Mouse (Mus musculus) layer of hippocampus, postnatal 14 days (tissue): ENCODE results near the gene Xlr3b. TPM values are rescaled to one million over a fixed set of nuclear protein-coding genes. Genes with fewer than 3 reads are reported as not detected.
"Not testable (repeated sequence)": the region's sequence is repeated elsewhere in the genome, so short reads cannot be mapped to it uniquely, and the experiment has no call there.

Experiments used
- DNase-seq, 2 experiments: peaks; one replicate each; pipeline ENCODE4 v3.0.0; 2021 to 2022; ENCODE audit warnings: low spot score in 2 of 2, mixed read lengths in 1 of 2
- long read RNA-seq, 2 experiments: library from polyadenylated mRNA; stranded (forward); transcript quantifications; one replicate each; pipeline ENCODE4 v2.0.0; 2021
- total RNA-seq, 2 experiments: library from RNA; stranded (reverse); gene quantifications; 2 replicates each; pipeline ENCODE4 v1.2.3; 2021

Gene Xlr3b
- total RNA-seq = 10 to 100 TPM in 1 of 2 experiments, 1 to 10 TPM in 1; 1.4 to 14.4 TPM
- long read RNA-seq, experiment 1, transcript Xlr3b-201 (9 exons, 1,564 nt) = major isoform, 9 of 22 reads
- long read RNA-seq, experiment 1, partial matches to known transcripts = 1 of 22 reads
- long read RNA-seq, experiment 1, other reads (novel, unspliced or antisense) = 11 of 22 reads
- long read RNA-seq, experiment 2, partial matches to known transcripts = 0 of 1 reads
- long read RNA-seq, experiment 2, other reads (novel, unspliced or antisense) = 0 of 1 reads

DNA sequence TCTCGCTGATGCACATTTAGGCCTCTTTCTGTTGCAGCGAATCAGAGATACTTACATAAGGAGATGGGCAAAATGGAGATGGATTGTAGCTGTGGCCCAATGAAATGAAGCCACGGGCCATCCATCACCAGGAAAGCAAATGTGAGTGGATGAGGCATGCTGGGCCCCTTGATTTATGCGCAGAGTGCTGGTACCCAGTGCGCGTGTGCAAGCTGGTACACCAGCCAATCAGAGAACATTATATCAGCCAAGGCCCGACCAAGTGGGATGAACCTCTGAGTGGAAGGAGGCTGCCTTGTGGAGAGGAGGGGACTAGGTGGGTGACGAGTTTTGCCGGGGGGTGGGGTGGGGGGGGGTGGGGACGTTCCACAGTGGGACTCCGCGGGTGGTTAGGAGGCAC, at the start of gene Xlr3b:
Gene Xlr3b (plus strand): TSS at position 274 of the 400 bp plus-strand sequence.
- DNase-seq = peak in 1 of 2 experiments; percentile 3

DNA sequence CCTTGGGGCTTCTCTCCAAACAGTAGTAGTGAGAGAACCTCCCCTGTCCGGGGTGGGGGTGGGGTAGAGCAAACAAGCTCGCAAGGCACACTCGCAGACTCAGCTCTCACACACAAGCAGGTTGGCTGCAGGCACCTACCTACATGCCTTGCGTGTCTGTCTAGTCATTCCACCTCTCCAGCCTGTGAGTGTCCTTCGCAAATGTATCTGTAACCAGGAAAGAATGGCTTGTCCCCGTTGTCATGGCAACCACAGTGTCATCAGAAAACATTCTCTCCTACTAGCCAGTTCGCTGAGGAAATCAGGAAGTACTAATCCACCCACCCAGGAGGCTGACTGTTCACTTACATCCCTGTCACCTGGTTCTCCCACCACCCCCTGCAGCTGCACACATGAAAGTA, 48.8 kb upstream of the Xlr3b start:
- DNase-seq = not testable (repeated sequence)

DNA sequence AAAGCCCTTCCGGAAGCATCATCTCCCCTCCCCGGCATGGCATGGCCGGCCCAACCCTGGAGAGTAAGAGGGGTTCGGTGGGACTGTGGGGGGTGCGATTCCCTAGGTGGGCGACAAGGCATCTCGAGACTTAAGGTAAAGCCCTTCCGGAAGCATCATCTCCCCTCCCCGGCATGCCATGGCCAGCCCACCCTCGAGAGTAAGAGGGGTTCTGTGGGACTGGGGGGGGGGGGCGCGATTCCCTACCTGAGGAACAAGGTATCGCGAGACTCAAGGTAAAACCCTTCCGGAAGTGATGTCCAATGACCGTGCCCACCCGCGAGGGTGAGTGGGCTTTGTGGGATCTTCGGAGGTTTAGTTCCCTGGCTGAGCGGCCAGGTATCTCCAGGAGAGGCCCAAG, 43.5 kb upstream of the Xlr3b start, which contains the start of gene Xlr5b:
Gene Xlr5b (plus strand): TSS at position 301 of the 400 bp plus-strand sequence.
- not testable (repeated sequence) for DNase-seq

DNA sequence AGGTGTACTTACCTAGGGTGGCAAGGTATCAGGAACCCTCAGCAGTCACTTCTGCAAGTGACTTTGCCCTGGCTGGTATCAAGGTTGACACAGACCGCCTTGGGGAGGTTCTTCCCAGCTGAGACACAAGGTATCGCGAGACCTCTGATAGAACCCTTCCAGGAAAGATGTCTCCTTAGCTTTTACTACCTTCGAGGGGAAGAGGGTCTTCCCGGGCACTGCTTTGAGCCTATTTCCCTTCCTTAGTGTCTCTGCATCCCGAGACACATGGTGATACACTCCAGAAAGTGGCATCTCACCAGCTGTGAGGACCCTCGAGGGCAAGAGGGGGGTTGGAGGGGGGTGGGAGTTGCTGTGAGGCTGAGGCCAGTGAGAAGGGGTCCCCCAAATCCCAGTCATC, 42.7 kb upstream of the Xlr3b start, which contains the start of gene DXBay18:
Gene DXBay18 (minus strand): TSS at position 101 of the 400 bp plus-strand sequence.
- not testable (repeated sequence) for DNase-seq

DNA sequence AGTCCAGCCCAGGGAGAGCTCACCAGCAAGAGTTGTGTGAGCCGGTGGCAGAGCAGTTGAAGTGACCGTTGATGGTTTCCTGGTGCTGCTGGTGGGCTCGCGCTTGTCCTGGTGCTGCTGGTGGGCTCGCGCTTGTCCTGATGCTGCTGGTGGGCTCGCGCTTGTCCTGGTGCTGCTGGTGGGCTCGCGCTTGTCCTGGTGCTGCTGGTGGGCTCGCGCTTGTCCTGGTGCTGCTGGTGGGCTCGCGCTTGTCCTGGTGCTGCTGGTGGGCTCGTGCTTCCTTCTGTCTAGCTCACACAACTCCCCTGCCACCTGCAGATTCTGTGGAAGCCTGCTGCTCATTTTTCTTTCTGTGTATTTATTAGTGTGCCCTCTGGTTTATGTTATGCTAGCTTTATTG, 15.1 kb upstream of the Xlr3b start, which contains the start of gene Spin2d:
Gene Spin2d (minus strand): TSS at position 101 of the 400 bp plus-strand sequence.
- not testable (repeated sequence) for DNase-seq

DNA sequence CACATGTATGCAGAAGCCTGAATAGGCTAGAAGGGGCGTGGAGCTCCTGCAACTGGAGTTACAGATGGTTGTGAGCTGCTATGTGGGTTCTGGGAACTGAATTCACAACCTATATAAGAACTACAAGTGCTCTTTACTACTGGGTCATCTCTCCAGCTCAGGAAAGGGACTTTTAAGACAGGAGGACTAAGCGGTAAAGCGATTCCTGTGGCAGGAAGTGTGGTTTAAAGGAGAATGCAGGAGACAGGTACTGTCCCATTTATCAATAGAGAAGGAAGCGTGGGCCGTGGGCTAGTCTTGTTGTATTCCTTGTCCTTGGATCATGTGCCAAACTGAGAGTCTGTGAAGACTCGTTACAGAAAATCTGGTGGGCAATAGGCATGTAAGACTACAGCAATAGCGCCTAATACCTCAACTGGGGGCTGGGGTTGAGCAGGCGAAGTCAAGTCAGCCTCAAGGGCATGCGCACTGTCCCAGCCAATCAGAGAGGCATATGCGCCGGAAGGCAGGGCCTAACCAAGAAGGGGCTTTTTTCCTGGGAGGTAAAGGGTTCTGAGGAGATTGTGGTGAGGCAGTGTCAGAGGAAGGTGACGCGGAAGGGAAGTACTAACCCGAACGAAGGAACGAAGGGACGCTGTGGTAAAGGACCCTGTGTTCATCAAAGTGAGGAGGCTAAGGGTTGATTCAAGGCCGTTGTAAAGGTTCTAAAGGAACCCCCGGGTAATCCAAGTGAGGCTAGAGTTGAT, 22.0 kb downstream of the Xlr3b start, which contains the start of gene Xlr4b:
Gene Xlr4b (plus strand): TSS at position 515 of the 746 bp plus-strand sequence.
- not testable (repeated sequence) for DNase-seq

DNA sequence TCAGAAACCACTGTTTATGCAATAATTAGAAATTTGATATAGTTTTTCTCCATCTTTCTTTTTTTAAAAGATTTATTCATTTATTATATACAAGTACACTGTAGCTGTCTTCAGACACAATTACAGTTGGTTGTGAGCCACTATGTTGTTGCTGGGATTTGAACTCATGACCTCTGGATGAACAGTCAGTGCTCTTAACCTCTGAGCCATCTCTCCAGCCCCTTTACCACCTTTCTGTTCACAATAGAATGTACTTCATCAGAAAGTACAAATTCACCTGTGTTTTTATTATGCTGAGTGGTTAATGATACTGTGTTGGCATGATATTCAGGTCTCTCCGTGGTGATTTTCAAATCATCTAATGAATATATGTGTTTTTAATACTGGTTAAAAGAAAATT, 33.4 kb downstream of the Xlr3b start:
- no peak for DNase-seq

DNA sequence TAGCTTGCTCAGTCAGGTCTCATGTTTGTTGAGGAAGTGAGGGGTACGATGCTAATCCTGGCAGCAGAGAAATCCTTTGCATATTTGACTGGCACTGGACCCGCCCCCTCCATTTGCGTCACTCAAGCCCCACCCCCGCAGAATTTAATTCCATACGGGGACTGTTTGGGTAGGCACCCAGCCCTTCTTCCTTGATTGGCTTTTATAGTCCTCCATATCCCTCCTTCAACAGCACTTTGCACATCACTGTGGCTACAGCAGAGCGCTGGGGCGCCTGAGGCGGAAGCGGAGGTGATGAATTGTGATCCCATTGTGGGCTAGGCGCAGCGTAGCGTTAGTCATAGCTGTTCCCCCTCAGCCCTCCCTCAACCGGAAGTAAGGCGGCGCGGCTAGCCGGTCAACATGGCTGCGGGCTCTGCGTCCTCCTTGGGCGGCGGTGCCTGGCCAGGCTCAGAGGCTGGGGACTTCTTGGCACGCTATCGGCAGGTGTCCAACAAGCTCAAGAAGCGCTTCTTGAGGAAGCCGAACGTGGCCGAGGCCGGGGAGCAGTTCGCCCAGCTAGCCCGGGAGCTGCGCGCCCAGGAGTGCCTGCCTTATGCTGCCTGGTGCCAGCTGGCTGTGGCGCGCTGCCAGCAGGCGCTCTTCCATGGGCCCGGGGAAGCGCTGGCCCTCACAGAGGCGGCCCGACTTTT, 36.1 kb downstream of the Xlr3b start, which contains the start of gene F8a:
Gene F8a (plus strand): TSS at position 378 of the 692 bp plus-strand sequence.
- peak; percentile 66 to 83 for DNase-seq

DNA sequence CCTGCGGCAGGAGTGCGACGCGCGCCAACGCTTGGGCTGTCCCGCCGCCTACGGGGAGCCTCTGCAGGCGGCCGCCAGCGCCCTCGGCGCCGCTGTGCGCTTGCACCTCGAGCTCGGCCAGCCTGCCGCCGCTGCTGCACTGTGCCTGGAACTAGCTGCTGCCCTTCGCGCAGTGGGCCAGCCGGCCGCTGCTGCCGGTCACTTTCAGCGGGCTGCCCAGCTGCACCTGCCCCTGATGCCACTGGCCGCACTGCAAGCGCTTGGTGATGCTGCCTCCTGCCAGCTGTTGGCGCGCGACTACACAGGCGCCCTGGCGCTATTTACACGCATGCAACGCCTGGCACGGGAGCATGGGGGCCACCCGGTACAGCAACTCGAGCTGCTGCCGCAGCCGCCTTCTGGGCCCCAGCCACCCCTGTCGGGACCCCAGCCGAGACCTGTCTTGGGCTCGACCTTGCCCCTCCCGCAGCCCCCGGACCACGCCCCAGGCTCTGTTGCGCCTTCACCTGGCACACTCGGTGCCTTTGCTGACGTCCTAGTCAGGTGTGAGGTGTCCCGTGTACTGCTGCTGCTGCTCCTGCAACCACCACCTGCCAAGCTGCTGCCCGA, 36.7 kb downstream of the Xlr3b start:
- no peak for DNase-seq

DNA sequence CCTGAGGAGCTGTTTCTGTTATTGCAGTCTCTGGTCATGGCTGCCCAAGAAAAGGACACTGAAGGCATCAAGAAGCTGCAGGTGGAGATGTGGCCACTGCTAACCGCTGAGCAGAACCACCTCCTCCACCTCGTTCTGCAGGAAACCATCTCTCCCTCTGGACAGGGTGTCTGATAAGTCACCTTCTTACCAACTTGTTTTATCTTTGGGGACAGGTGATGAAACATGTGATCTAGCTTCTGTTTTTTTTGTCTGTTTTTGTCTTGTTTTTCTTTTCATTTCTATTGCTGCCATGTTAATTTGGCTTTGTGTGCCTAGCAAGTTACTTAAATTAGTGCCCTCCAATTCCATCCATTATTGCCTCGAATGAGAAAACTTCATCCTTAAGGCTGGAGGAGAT, 37.3 kb downstream of the Xlr3b start:
- DNase-seq = no peak

DNA sequence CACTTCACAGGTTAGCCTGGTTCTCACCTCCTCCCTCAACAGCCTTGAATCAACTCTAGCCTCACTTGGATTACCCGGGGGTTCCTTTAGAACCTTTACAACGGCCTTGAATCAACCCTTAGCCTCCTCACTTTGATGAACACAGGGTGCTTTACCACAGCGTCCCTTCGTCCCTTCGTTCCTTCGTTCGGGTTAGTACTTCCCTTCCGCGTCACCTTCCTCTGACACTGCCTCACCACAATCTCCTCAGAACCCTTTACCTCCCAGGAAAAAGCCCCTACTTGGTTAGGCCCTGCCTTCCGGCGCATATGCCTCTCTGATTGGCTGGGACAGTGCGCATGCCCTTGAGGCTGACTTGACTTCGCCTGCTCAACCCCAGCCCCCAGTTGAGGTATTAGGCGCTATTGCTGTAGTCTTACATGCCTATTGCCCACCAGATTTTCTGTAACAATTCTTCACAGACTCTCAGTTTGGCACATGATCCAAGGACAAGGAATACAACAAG, 50.9 kb downstream of the Xlr3b start, which contains the start of gene Xlr4c:
Gene Xlr4c (minus strand): TSS at position 310 of the 505 bp plus-strand sequence.
- not testable (repeated sequence) for DNase-seq

Other genes with a start within 250 kb of the Xlr3b start
- 1 to 10 TPM in 1 of 2 experiments, under 1 TPM in 1; 0.83 to 1.6 TPM for gene Zfp185, start 204.9 kb upstream of the Xlr3b start, total RNA-seq
- under 1 TPM; 0.52 to 0.62 TPM for gene Pnma5, start 155.1 kb upstream of the Xlr3b start, total RNA-seq
- 10 to 100 TPM; 18.8 to 28.4 TPM for gene Pnma3, start 127.4 kb upstream of the Xlr3b start, total RNA-seq
- 1 to 10 TPM in 1 of 2 experiments, not detected in 1; 1.2 TPM for gene Xlr4a, start 109.7 kb upstream of the Xlr3b start, total RNA-seq
- gene Xlr3a, start 95.1 kb upstream of the Xlr3b start, total RNA-seq = 1 to 10 TPM in 1 of 2 experiments, not detected in 1; 4.9 TPM
- gene Gm14685, start 75.2 kb upstream of the Xlr3b start, total RNA-seq = 1 to 10 TPM; 1.9 to 5.2 TPM
- gene Xlr5b, start 43.4 kb upstream of the Xlr3b start, total RNA-seq = not detected
- 1 to 10 TPM in 1 of 2 experiments, not detected in 1; 1.9 TPM for gene DXBay18, start 42.8 kb upstream of the Xlr3b start, total RNA-seq
- gene Spin2d, start 15.2 kb upstream of the Xlr3b start, total RNA-seq = not detected
- 1 to 10 TPM in 1 of 2 experiments, not detected in 1; 1.6 TPM for gene Xlr4b, start 22.1 kb downstream of the Xlr3b start, total RNA-seq
- 10 to 100 TPM; 16.3 to 16.7 TPM for gene F8a, start 36.1 kb downstream of the Xlr3b start, total RNA-seq
- gene Xlr4c, start 50.9 kb downstream of the Xlr3b start, total RNA-seq = 1 to 10 TPM in 1 of 2 experiments, not detected in 1; 1.7 TPM
- not detected for gene Xlr3c, start 73.2 kb downstream of the Xlr3b start, total RNA-seq
- gene Xlr5a, start 100.8 kb downstream of the Xlr3b start, total RNA-seq = not detected
- gene Xlr5c, start 100.8 kb downstream of the Xlr3b start, total RNA-seq = not detected
- not detected for gene Gm45015, start 144.6 kb downstream of the Xlr3b start, total RNA-seq
- gene Zfp275, start 150.4 kb downstream of the Xlr3b start, total RNA-seq = 10 to 100 TPM; 11.1 to 11.7 TPM
- not detected for gene Gm18336, start 206.5 kb downstream of the Xlr3b start, total RNA-seq
- gene Zfp92, start 218.9 kb downstream of the Xlr3b start, total RNA-seq = 1 to 10 TPM; 2.1 to 3.0 TPM
- not detected for gene Trex2, start 243.1 kb downstream of the Xlr3b start, total RNA-seq